Mouse (Mus musculus) kidney, embryonic 16.5 days (tissue): ENCODE data around the gene Acyp1. TPM values are rescaled to one million over a fixed set of nuclear protein-coding genes. Genes with fewer than 3 reads are reported as not detected.

Experiments used
- ATAC-seq: fragments of 200-750 bp; cut with Nextera tagmentation; 2 replicates; pipeline ENCODE4 v1.8.0; 2017; ENCODE audit warnings: moderate TSS enrichment; ENCODE audit not compliant: low FRiP score, low TSS enrichment
- H3K27ac ChIP-seq: fragments of 300-500 bp; sonication (generic); 2 replicates; pipeline ENCODE4 v1.5.1; 2014; ENCODE audit warnings: low read length
- H3K27me3 ChIP-seq: fragments of 300-500 bp; sonication (generic); 2 replicates; pipeline ENCODE4 v1.6.1; 2014; ENCODE audit warnings: low read length, control low read depth, mixed read lengths; ENCODE audit not compliant: insufficient read depth
- H3K36me3 ChIP-seq: fragments of 300-500 bp; sonication (generic); 2 replicates; pipeline ENCODE4 v1.6.1; 2014; ENCODE audit warnings: low read length, control low read depth, mixed read lengths; ENCODE audit not compliant: insufficient read depth
- H3K4me1 ChIP-seq: fragments of 300-500 bp; sonication (generic); 2 replicates; pipeline ENCODE4 v1.6.1; 2014; ENCODE audit warnings: low read length, control low read depth, mixed read lengths; ENCODE audit not compliant: insufficient read depth
- H3K4me2 ChIP-seq: fragments of 300-500 bp; sonication (generic); replicated peaks from 2 replicates; pipeline ENCODE4 v1.6.1; 2014; ENCODE audit warnings: low read depth, low read length
- H3K4me3 ChIP-seq: fragments of 300-500 bp; sonication (generic); 2 replicates; pipeline ENCODE4 v1.5.1; 2014; ENCODE audit warnings: mild to moderate bottlenecking, low read length
- H3K9ac ChIP-seq: fragments of 300-500 bp; sonication (generic); replicated peaks from 2 replicates; pipeline ENCODE4 v1.6.1; 2014; ENCODE audit warnings: low read length
- H3K9me3 ChIP-seq: fragments of 300-500 bp; sonication (generic); 2 replicates; pipeline ENCODE4 v1.6.1; 2016; ENCODE audit warnings: low read length, control low read depth
- WGBS: fragments of 180-500 bp; shearing (Covaris S2); extraction: QIAGEN DNeasy Blood & Tissue Kit; methylation state at CpG from one replicate; pipeline ENCODE4 v1.1.7; 2014; 5-methylcytosine and 5-hydroxymethylcytosine counted together
- polyA plus RNA-seq: library from polyadenylated mRNA; unstranded; fragments of >200 nt; fragmentation: Nextera tagmentation; extraction: Ambion mirVana; gene quantifications from 2 replicates; pipeline ENCODE4 v1.2.1, GENCODE M21; 2015

Acyp1 gene
- polyA plus RNA-seq, 1 experiment from 2014 or later: 57.5 TPM

DNA sequence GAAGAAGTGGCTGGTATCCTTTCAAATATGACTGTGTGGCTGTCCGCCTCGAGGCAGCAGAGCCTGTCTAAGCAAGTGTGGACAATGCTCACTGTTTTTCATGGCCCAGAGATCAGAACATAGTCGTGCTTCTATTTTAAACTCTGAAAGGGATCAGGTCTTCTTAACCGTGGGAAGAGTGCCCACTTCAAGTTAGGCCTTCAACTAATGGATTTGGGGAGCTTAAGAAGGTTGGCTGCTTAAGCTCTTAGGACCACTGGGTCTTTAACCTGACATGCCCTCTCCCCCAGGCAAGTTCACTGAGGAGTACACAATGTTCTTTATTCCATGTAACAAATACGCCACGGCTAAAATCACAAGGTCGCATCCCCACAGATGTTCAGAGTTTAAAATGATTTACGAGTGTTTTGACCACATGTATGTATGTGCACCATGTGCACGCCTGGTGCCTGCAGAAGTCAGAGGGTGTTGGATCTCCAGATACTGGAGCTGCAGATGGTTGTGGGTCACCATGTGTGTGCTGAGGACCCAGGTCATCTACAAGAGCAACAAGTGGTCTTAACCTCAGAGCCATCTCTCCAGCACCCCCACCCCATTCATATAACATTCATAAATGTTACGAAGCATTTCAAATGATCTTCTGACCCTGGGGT, 9.2 kb upstream of the Acyp1 start:
- Histone ChIP-seq H3K4me3 (no peak overlapping the region), H3K9me3 (peaks cover 15% of the 10 kb centered on the region), H3K4me2 (no peak overlapping the region), H3K9ac (no peak overlapping the region), H3K36me3 (peaks cover 27% of the 10 kb centered on the region), H3K4me1 (peaks cover 28% of the 10 kb centered on the region), H3K27me3 (no peaks in the 10 kb centered on the region), H3K27ac (peak overlapping the region; percentile 76)
- WGBS: 36% methylated on average over 10 of the region's 10 CpGs
- 0 out of 2 replicates have a peak, but pooled peaks have one; percentile 31 for ATAC-seq

DNA sequence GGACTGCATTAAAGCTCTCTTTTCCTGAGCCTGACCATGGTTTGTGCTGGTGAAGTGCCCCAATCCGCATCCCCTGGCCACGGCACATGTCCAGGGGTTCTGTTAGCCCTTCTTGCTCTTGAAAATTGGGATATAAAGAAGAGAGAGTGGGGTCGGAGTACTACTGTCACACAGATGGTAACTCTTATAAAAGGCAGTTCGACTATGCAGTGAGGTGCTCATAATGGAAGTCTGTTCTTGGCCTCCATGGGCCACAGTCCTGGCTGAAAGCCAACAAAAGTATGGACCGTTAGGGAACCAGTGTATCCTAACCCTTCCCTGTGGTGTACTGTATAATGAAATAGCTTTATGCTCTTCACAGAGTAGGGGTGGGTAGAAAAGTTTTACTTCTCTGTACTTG, 8.7 kb upstream of the Acyp1 start:
- Histone ChIP-seq H3K4me3 (no peak overlapping the region), H3K9ac (no peak overlapping the region), H3K9me3 (peaks cover 15% of the 10 kb centered on the region), H3K27ac (no peak overlapping the region), H3K4me2 (no peak overlapping the region), H3K27me3 (no peaks in the 10 kb centered on the region), H3K4me1 (peaks cover 29% of the 10 kb centered on the region), H3K36me3 (peaks cover 22% of the 10 kb centered on the region)
- 0 out of 2 replicates have a peak, but pooled peaks have one; percentile 36 for ATAC-seq
- 66% methylated on average over 5 of the region's 5 CpGs for WGBS

- no peak for ATAC-seq
- H3K9me3 ChIP-seq: peaks cover 15% of the 10 kb centered on the region
- WGBS: 80% methylated on average over 2 of the region's 2 CpGs
Observed at GRCm38 (mm10) chr12:85295506-85295905, 7.3 kb upstream of the Acyp1 start.

GRCm38 (mm10) chr12:85292906-85293305, 4.7 kb upstream of the Acyp1 start:
- H3K27me3 ChIP-seq: peaks cover 3% of the 10 kb centered on the region; the same call in 1 of the 2 replicates
- no peak overlapping the region for H3K9ac ChIP-seq
- no peak overlapping the region for H3K4me2 ChIP-seq
- peaks cover 7% of the 10 kb centered on the region for H3K36me3 ChIP-seq
- H3K9me3 ChIP-seq: peaks cover 15% of the 10 kb centered on the region
- peaks cover 36% of the 10 kb centered on the region for H3K4me1 ChIP-seq
- no peak overlapping the region for H3K27ac ChIP-seq
- ATAC-seq: no peak
- no peak overlapping the region for H3K4me3 ChIP-seq

More at GRCm38 (mm10) chr12:85295506-85295905, 7.3 kb upstream of the Acyp1 start:
- Histone ChIP-seq H3K27ac (no peak overlapping the region), H3K4me3 (no peak overlapping the region), H3K4me2 (no peak overlapping the region), H3K36me3 (peaks cover 9% of the 10 kb centered on the region), H3K27me3 (no peaks in the 10 kb centered on the region), H3K4me1 (peaks cover 31% of the 10 kb centered on the region), H3K9ac (no peak overlapping the region)

- Histone ChIP-seq H3K36me3 (peaks cover 7% of the 10 kb centered on the region), H3K9me3 (peaks cover 15% of the 10 kb centered on the region), H3K27ac (no peak overlapping the region), H3K27me3 (peaks cover 3% of the 10 kb centered on the region; the same call in 1 of the 2 replicates), H3K4me2 (no peak overlapping the region), H3K4me3 (no peak overlapping the region), H3K9ac (no peak overlapping the region), H3K4me1 (peaks cover 30% of the 10 kb centered on the region)
- 74% methylated on average over 6 of the region's 6 CpGs for WGBS
- ATAC-seq: no peak
Observed at GRCm38 (mm10) chr12:85292288-85292687, 4.0 kb upstream of the Acyp1 start.

DNA sequence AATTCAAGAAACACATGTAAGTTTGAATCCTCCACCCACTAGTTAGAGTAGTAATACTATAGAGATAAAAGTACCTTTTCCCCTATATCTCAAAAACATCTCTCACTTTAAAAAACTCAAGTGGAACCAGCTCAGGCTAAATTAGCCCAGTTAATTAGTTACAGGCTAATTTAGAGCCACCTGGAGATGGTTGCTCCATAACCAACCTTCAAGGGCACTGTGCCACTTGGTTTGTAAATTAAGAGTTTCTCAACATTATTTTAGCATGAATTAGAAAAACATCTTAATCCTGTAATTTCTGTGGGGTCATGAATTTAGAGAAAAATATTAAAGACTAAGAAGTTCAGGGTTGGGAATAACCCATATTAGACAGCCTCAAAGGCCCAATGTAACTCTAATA, 3.3 kb upstream of the Acyp1 start:
- Histone ChIP-seq H3K4me2 (no peak overlapping the region), H3K4me1 (peaks cover 22% of the 10 kb centered on the region), H3K9me3 (peaks cover 15% of the 10 kb centered on the region), H3K27ac (0 out of 2 replicates have a peak overlapping the region, but pooled peaks have one; percentile 21), H3K27me3 (peaks cover 3% of the 10 kb centered on the region; the same call in 1 of the 2 replicates), H3K36me3 (peaks cover 7% of the 10 kb centered on the region), H3K9ac (no peak overlapping the region), H3K4me3 (no peak overlapping the region)
- ATAC-seq: no peak

GRCm38 (mm10) chr12:85290633-85291032, 2.4 kb upstream of the Acyp1 start:
- 52% methylated on average over 10 of the region's 10 CpGs for WGBS
- ATAC-seq: no peak
- H3K27me3 ChIP-seq: peaks cover 3% of the 10 kb centered on the region; the same call in 1 of the 2 replicates
- peaks cover 22% of the 10 kb centered on the region for H3K4me1 ChIP-seq
- peak overlapping the region; percentile 5; the same call in 1 of the 2 replicates for H3K27ac ChIP-seq
- peak overlapping the region; percentile 32 for H3K4me2 ChIP-seq
- H3K36me3 ChIP-seq: peaks cover 7% of the 10 kb centered on the region
- H3K4me3 ChIP-seq: peak overlapping the region; percentile 4
- peak overlapping the region; percentile 49; the same call in 1 of the 2 replicates for H3K9ac ChIP-seq
- peaks cover 15% of the 10 kb centered on the region for H3K9me3 ChIP-seq

DNA sequence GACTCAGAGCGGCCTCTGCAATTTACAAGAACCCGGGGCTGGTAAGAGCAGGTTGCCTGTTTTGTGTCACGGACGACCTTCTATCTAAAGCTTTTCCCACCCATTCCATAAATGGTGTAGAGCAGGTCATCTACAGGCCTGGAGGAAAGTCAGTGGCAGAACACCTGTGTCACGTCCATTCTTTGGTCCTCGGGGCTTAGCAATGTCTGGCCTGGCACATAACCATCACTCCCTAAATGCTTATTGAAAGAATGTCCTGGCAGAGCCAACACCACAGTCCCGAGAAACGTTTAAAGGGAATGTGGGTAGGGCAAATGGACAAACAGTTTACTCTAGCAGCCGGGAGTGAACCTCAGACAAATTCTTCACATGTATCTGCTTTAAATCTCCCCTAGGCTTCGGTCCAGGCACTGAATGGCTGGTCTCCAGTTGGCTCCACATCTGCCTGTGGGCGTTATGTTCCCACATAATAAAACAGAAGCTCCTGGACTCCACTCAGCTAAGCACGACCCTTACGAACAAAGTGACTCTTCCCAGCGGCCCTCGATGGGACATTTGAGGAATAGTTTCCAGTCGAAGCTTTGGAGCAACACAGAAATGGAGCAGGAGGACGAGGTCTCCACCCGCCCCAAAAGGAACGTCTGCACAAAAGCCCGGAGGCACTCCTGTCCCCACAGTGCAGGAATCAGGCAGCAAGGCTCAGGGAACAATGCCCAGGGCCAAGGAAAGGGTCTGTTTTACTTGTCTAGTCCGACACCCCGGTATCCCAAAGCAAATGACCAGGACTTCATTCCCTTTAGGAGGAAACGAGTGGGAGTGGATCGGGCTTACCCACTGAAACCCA, 1.1 kb upstream of the Acyp1 start:
- H3K4me1 ChIP-seq: peaks cover 22% of the 10 kb centered on the region
- H3K9ac ChIP-seq: peak overlapping the region; percentile 67

DNA sequence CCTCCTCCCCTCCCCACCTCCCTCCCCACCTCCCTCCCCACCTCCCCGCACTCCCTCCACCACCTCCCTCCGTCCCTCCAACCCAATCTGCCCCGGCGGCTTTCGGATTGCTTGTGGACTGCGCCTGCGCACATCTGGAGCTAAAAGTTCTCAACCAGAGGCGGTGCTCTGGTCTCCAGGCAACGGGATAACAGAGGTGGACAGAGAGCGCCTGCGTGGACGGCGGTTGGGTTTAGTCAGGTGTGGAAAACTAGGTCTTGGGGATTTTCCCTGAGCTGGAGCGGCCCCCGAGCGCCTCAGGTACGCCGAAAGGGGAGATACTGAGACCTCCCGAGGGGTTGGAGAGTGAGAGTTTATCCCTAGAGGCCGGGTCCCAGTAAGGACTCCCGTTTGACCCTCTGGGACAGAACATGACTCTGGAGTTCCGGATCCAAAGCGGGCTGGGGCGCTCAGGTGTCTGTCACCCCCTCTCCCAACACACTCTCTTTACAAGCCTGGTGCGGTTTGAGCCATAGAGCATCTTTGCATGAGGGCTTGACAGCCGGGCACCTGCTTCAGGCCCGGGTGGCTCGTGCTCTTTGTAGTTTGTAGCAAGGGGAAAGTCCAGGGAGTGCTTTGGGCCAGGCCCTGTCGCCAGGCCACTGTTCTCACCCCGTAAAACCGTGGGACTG, 383 bp upstream of the Acyp1 start, which contains the start of gene Zc2hc1c:
TSS of gene Zc2hc1c (plus strand) at position 106 of the 671 bp plus-strand sequence.
- Histone ChIP-seq H3K4me3 (peak within 1 kb of the TSS; percentile 59), H3K4me2 (peak within 1 kb of the TSS; percentile 69), H3K27me3 (peaks cover 3% of the 10 kb centered on the region; the same call in 1 of the 2 replicates), H3K9ac (peak within 1 kb of the TSS; percentile 67), H3K36me3 (peaks cover 5% of the 10 kb centered on the region; the same call in 1 of the 2 replicates), H3K27ac (peak within 1 kb of the TSS; percentile 84), H3K9me3 (no peaks in the 10 kb centered on the region), H3K4me1 (peaks cover 22% of the 10 kb centered on the region)
- peak; percentile 95 for ATAC-seq
- 3% methylated on average over 31 of the region's 31 CpGs for WGBS

More for the DNA sequence above, 1.1 kb upstream of the Acyp1 start:
- H3K9me3 ChIP-seq: peaks cover 6% of the 10 kb centered on the region; the same call in 1 of the 2 replicates
- H3K4me3 ChIP-seq: peak overlapping the region; percentile 59
- 46% methylated on average over 24 of the region's 24 CpGs for WGBS
- H3K27ac ChIP-seq: peak overlapping the region; percentile 84
- ATAC-seq: no peak
- H3K27me3 ChIP-seq: peaks cover 3% of the 10 kb centered on the region; the same call in 1 of the 2 replicates
- peaks cover 5% of the 10 kb centered on the region; the same call in 1 of the 2 replicates for H3K36me3 ChIP-seq
- peak overlapping the region; percentile 69 for H3K4me2 ChIP-seq
